8 mouse cellular contexts compared by ENCODE assay signal in the genomic region with DNA sequence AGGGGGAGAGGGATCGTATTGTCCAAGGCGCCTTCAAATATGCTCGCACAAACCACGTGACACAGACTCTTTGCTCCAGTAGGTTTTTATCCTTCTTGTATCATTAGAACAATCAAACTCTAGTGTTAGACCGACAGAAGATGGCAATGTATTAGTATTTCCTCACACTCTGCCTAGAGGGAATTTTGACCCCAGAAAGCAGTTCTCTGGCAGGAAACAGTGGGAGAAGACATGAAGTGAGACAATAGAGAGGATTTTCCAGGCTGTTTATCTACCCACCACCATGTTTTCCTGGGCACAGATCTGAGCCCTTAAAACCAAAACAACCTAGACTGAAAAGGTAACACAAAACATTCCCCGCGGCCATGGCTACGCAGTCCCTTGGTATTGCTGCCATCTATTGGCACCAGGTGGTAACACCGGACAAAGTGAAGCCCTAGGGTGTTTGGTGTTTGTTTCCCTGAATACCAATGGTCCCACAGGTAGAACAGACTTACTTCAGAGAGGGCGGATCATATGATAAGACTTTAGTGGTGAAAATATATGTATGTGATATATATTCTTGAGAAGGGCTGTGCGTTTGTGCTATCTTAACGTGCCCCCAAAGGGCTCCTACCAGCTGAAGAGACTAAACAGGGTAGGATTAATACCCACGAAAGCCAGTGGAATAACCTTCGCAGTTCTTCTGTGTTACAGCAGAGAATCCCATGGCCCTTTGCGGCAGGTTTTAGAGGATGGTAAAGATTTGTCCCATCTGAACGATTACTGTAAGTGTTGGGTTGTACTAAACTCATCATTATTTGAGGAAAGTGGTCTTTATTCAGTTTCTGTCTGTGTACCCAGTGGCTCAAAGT.
DNase-seq lines count a peak whose midpoint lies in the region; ATAC-seq lines count a peak whose summit lies in the region.

No protein-coding gene starts in this region.

- no peaks in the 10 kb centered on the region for H3K27me3 ChIP-seq in megakaryocyte, embryonic 14.5 days (replicated peaks)

- DNase-seq in adrenal gland, adult (ENCODE audit: inconsistent age in 2 of 2, low spot score in 1 of 2), result peak; percentile 81 to 95
- DNase-seq in embryo, embryonic 10.5 days (ENCODE audit: low spot score), result peak; percentile 87
- peak; percentile 31 for DNase-seq in gastrocnemius, postnatal 25 days
- DNase-seq in left cerebral cortex, adult 8-10 months (ENCODE audit: low spot score in 2 of 2), result peak; percentile 17 to 68
- peak; percentile 71 to 79 for DNase-seq in right cerebral cortex, postnatal 10 days (ENCODE audit: low spot score in 2 of 2)
- peak; percentile 67 for DNase-seq in urinary bladder, postnatal 25 days (ENCODE audit: low spot score)

- peaks cover 27% of the 10 kb centered on the region for H3K4me1 ChIP-seq in megakaryocyte, embryonic 14.5 days

- ATAC-seq in inflammation-experienced regulatory T-cells, adult 6 months, result peak; percentile 99

- H3K36me3 ChIP-seq in megakaryocyte, embryonic 14.5 days (replicated peaks; ENCODE audit: low read length), result no peaks in the 10 kb centered on the region

- H3K4me3 ChIP-seq in megakaryocyte, embryonic 14.5 days (replicated peaks), result peak overlapping the region; percentile 88

- H3K9me3 ChIP-seq in megakaryocyte, embryonic 14.5 days, result no peaks in the 10 kb centered on the region

Comparison
In these comparisons a context has a peak if more than half of its experiments do, and no peak if none do; other contexts are left out.
1. Peak in every context shown above with its lines: DNase-seq, ATAC-seq and H3K4me3 ChIP-seq.
2. DNase-seq: peak in every context shown above with its lines; median percentile 88 in adrenal gland, adult; 87 in embryo, embryonic 10.5 days; 75 in right cerebral cortex, postnatal 10 days; 67 in urinary bladder, postnatal 25 days; 42 in left cerebral cortex, adult 8-10 months; 31 in gastrocnemius, postnatal 25 days.